Mouse (Mus musculus) gastrocnemius, postnatal 4 days (tissue): ENCODE data around the gene Rmnd5b. TPM values are rescaled to one million over a fixed set of nuclear protein-coding genes. Genes with fewer than 3 reads are reported as not detected.
A peak's percentile ranks its signal among the peaks of the same experiment; 100 is the strongest.
"Not testable (repeated sequence)": the region's sequence is repeated elsewhere in the genome, so short reads cannot be mapped to it uniquely, and the experiment has no call there.

Source experiments
- DNase-seq, 2 experiments: peaks; one replicate each; pipeline ENCODE4 v3.0.0; 2021 to 2022; ENCODE audit warnings: low spot score in 2 of 2, mixed read lengths in 2 of 2
- total RNA-seq, 2 experiments: library from RNA; stranded (reverse); gene quantifications; 2 replicates each; pipeline ENCODE4 v1.2.3; 2021

The Rmnd5b gene
- total RNA-seq, 2 experiments from 2014 or later = 20.9 to 23.0 TPM

- DNase-seq = no peak
These were observed 14.6 kb upstream of the Rmnd5b start for GRCm38 (mm10) chr11:51650261-51650660.

DNA sequence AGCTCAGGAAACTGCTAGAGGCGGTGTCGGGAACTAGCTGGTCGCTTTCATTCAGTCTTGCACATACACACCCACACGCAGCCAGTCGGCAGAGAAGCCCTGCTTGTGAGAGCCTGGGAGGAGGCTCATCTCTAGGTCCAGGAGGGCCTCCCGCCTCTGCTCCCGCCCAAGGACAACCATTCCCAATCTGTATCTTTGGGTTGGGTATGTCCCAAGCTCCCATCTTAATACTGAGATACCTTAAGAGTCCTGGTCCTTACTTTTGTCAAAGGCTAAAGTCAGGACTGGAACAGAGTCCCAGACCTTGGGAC lies 14.1 kb upstream of the Rmnd5b start:
- no peak for DNase-seq

DNA sequence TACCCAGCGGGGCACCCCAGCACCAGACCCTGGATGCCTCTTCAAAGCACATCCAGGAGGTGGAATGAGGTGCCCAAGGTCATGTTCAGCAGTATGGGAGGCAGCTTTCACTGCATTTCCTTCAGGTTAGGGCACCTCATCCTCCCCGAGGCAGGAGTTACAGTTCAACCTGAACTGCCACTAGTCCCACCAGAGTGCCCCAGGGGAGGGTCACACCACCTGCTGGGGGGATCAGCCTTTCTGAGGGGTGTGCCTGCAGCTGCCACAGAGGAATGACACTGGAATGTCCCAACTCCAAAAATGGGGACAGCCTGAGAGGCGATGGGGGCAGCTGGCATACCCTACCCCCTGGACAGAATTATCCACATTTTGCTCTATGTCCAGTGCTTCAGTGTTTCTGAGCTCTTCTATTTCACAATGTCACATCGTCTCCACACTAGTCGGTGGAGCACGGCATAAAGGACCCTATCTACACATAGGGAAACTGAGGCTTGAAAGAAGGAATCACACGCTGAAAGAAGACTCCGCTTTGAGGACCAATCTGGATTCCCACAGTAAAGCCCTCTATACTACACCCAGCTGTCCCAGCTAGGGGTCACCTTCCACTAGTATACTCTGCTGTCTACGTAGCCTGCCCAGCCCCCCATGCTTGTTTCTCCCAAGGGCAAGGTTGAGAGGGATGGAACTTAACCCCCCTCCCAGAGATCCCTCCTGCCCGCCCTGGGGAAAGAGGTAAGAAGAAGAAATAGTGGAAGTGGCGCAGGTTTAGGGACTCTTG lies 13.6 kb upstream of the Rmnd5b start:
- no peak for DNase-seq

- peak in 1 of 2 experiments; percentile 61 for DNase-seq
These were observed 12.9 kb upstream of the Rmnd5b start for GRCm38 (mm10) chr11:51648566-51648965.

GRCm38 (mm10) chr11:51646751-51647667 lies 11.3 kb upstream of the Rmnd5b start:
- no peak for DNase-seq

DNA sequence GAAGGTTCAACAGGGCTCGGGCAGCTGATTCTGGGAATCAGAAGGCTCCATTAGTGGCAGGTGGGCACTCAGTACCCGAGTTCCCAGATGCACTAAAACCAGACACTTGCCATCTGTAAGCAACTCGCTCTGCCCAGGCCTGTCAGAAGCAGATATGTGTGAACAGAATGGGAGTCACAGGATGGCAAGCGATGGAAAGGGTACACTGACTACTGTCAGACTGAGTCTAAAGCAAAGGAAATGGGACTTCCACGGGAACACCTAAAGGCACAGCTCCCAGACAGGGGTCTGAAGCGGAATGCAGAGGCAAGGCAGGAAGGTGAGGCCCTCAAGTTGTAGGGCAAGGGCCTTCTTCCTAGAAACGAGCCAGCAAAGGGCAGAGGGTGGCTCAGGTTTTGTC lies 10.5 kb upstream of the Rmnd5b start:
- DNase-seq = no peak

DNA sequence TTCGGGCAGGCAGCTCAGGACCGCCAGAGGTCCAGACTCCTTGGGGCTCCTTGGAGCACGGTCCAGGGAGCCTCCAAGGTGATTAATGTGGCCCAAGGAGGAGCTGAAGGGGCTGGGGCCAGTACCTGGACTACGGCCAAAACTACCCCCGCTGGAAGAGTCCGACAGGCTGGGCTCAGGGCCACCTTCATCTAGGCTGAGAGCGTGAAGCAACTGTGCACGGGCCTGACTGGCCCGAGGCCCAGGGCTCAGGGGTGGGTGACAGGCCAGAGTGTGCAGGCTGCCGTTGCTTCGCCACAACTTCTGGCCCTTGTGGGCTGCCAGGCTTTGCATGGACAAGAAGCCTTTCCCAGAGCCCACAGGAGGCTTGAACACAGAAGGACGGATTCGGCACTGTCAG lies 9.6 kb upstream of the Rmnd5b start:
- DNase-seq = no peak

GRCm38 (mm10) chr11:51644217-51644616 lies 8.5 kb upstream of the Rmnd5b start:
- DNase-seq = no peak

GRCm38 (mm10) chr11:51643761-51644160 lies 8.1 kb upstream of the Rmnd5b start:
- DNase-seq = no peak

GRCm38 (mm10) chr11:51643202-51643601 lies 7.5 kb upstream of the Rmnd5b start:
- DNase-seq = no peak

DNA sequence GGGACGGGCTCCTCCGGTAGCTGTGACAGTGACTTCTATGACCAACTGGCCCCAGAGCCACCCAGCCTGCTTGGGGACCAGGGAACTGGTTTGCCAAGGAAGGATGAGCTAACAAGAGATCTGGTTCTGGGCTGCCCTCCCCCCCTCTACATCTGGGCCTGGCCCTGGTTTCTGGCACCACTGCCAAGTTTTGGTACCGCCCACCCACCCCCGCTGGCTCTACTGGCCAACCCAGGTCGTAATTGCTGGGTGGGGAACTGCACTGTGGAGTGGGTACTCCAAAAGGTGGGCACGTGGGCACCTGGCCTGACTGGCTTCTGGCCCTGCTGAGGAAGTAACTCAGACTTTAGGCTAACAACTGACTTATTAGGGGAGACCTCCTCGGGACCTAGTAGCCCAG lies 5.1 kb upstream of the Rmnd5b start:
- no peak for DNase-seq

DNA sequence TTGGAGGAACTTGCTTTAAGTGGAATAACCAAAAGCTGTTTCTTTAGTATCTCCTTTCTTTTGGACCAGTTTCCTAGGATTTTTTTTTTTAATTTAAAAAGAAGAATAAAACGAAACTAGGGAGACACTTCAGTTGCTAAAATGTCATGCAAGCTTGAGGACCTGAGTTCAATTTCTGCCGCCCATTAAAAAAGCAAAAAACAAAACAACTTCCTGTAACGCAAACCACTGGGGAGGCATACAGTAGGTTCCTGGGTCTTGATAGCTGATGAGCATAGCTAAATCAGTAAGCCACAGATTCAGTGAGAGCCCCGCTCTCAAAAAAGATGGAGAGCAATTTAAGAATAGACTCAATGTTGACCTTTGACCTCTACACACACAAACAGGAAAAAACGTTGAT lies 2.8 kb upstream of the Rmnd5b start:
- DNase-seq = no peak

DNA sequence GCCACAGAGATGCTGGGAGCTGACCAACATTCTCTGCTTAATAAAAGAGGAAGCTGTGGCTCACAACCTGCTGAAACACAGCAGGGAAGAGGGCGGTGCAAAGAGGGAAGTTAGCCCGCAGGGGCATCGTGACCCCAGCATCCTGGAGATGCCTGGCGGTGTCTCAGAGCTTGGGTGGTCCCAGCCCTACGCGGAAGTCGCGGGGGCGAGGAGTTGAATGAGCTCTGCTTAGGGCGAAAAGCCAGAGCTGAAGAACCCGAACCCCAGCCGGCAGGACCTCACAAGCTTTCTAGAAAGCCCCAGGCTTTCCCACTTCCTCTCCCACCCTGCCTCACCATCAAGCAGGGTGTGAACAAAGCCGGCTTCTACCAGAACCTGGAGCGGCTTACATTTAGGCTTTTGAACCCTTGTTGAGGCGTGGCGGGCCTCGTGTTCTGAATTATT lies 2.3 kb upstream of the Rmnd5b start:
- peak in 1 of 2 experiments; percentile 50 for DNase-seq

GRCm38 (mm10) chr11:51636323-51636684 lies 608 bp upstream of the Rmnd5b start:
- peak in 1 of 2 experiments; percentile 58 for DNase-seq

GRCm38 (mm10) chr11:51635127-51635524 lies 570 bp downstream of the Rmnd5b start:
- DNase-seq = no peak

DNA sequence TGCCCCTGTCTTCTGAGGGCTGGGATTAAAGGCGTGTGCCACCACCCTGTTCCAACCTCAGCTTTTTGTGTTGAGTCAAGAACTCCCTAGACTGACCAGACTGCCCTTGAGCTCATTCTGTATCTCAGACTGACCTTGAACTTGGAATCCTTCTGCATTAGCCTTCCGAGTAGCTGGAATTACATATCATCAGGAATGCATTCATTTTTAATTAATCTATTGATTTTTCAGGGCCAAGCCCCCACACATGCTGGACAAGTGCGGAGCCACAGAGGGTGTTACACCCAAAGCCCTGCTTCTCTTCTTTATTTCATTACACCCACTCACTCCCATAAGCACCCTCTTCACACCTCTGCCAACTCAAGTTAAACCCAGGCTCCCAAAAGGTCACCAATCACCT lies 2.0 kb downstream of the Rmnd5b start:
- DNase-seq = no peak

DNA sequence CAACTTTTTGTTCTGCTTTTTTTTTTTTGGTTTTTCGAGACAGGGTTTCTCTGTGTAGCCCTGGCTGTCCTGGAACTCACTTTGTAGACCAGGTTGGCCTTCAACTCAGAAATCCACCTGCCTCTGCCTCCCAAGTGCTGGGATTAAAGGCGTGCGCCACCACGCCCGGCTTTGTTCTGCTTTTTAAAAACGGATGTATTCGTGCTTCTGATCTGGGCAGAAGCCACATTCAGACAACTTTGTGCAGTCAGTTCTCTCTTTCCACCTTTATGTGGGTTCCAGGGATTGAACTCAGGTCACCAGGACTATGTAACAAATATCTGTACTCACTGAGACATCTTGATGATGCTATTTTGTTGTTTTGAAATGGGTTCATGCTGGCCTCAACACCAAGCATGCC lies 2.5 kb downstream of the Rmnd5b start:
- not testable (repeated sequence) for DNase-seq

GRCm38 (mm10) chr11:51632130-51632753 lies 3.5 kb downstream of the Rmnd5b start:
- DNase-seq = no peak

GRCm38 (mm10) chr11:51629651-51630314 lies 5.9 kb downstream of the Rmnd5b start:
- DNase-seq = no peak

GRCm38 (mm10) chr11:51627907-51628306 lies 7.8 kb downstream of the Rmnd5b start:
- DNase-seq = no peak

DNA sequence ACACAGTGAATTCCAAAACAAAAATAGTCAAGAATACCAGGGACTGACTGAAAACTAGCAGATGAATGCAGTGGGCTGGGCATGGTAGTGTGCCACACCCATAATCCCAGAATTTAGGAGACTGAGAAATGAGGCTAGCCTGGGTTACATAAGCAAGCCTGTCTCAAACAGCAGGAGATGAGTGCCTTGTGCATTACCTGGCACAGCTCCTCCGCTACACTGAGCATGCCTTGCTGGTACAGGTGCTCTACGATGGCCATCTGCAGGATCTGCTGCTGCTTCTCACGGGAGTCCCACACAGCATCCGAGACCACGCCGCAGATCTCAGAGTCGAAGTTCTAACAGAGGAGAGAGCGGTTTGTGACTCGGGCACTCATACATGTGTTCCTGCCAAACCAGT lies 8.3 kb downstream of the Rmnd5b start:
- DNase-seq = no peak
